Mouse (Mus musculus): ENCODE measurements around the gene Arhgef12.

DNA sequence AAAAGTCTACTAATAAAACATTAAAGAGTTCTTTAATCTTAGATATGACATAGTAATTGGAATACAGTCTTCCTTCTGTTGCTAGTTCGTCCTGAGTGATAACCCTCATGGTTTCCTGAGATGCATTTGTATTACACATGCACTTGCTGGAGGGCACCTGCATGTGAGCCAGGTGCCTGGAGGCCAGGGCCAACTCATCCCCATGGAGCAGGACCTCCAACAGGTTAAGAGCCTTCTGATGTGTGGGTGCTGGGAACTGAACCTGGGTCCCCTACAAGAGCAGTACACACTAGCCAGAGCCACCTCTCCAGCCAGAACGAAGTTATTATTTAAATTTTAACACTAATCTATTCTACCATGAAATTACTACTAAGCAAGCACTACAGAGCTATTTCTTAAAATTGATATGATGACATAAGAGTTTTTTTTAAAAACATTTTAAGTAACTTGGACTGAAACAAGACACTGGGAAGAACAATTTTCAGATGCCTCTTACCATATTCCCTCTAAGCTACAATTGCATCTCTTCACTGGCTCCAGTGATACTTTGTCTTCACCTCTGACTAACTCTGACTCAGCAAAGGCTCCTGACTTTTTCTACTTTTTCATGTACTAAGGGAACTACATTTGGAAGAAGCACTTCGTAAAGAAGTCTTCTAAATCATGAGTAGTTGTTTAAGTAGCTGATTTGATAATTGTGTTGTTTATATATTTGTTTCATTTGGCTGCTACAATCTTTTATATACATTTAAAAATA lies 9.1 kb downstream of the Arhgef12 start:
- TF ChIP-seq CTCF (IDR thresholded peaks at IDR 0.05; ENCODE audit: extremely low read depth, insufficient read length, insufficient replicate concordance, low read depth, low read length) = no peak
- no peak for TF ChIP-seq POLR2A (IDR thresholded peaks at IDR 0.05; ENCODE audit: low read depth, low read length)
